Mouse (Mus musculus) naive thymus-derived CD4-positive, alpha-beta T cell, adult 2 months (primary cell): Measurements from ENCODE around the gene Syt16.

Source experiments
- DNase-seq: peaks from one replicate; pipeline ENCODE4 v3.0.0-alpha.2; 2011; ENCODE audit warnings: low read depth

Syt16 gene

GRCm38 (mm10) chr12:73997297-73998127, at the start of gene Syt16:
Syt16 (plus strand) TSS chr12:73997661.
- DNase-seq: no peak

- no peak for DNase-seq
Measured at GRCm38 (mm10) chr12:73948415-73948814, 49.0 kb upstream of the Syt16 start.

- DNase-seq: no peak
Measured at GRCm38 (mm10) chr12:73949318-73950058, 48.0 kb upstream of the Syt16 start.

- peak; percentile 71 for DNase-seq
Measured at GRCm38 (mm10) chr12:73952879-73953278, 44.6 kb upstream of the Syt16 start.

GRCm38 (mm10) chr12:73953420-73954186, 43.9 kb upstream of the Syt16 start:
- DNase-seq: peak; percentile 62

- no peak for DNase-seq
Measured at GRCm38 (mm10) chr12:73954785-73955184, 42.7 kb upstream of the Syt16 start.

GRCm38 (mm10) chr12:73957676-73958075, 39.8 kb upstream of the Syt16 start:
- no peak for DNase-seq

GRCm38 (mm10) chr12:73958830-73959229, 38.6 kb upstream of the Syt16 start:
- no peak for DNase-seq

- DNase-seq: peak; percentile 99
Measured at GRCm38 (mm10) chr12:73964291-73965281, 32.9 kb upstream of the Syt16 start, which contains the start of gene Snapc1. Snapc1 (plus strand) TSS chr12:73964481.

GRCm38 (mm10) chr12:73969142-73969541, 28.3 kb upstream of the Syt16 start:
- DNase-seq: no peak

GRCm38 (mm10) chr12:73974584-73974983, 22.9 kb upstream of the Syt16 start:
- no peak for DNase-seq

GRCm38 (mm10) chr12:73978144-73978543, 19.3 kb upstream of the Syt16 start:
- DNase-seq: no peak

- DNase-seq: no peak
Measured at GRCm38 (mm10) chr12:73979667-73980066, 17.8 kb upstream of the Syt16 start.

GRCm38 (mm10) chr12:73982533-73982932, 14.9 kb upstream of the Syt16 start:
- no peak for DNase-seq

GRCm38 (mm10) chr12:73986299-73986698, 11.2 kb upstream of the Syt16 start:
- DNase-seq: no peak

- no peak for DNase-seq
Measured at GRCm38 (mm10) chr12:73988393-73989008, 9.0 kb upstream of the Syt16 start.

- DNase-seq: peak; percentile 68
Measured at GRCm38 (mm10) chr12:73989594-73989993, 7.9 kb upstream of the Syt16 start.

GRCm38 (mm10) chr12:73996906-73997296, 560 bp upstream of the Syt16 start:
- DNase-seq: no peak

- no peak for DNase-seq
Measured at GRCm38 (mm10) chr12:73998128-73998456, 631 bp downstream of the Syt16 start.

- DNase-seq: no peak
Measured at GRCm38 (mm10) chr12:74002449-74002848, 5.0 kb downstream of the Syt16 start.

- DNase-seq: peak; percentile 59
Measured at GRCm38 (mm10) chr12:74009448-74009911, 12.0 kb downstream of the Syt16 start.
